ENCODE assay signal across 8 mouse cellular contexts in genomic region chr15:10485484-10486364, GRCm38 (mm10). TPM values are rescaled to one million over a fixed set of nuclear protein-coding genes. Genes with fewer than 3 reads are reported as not detected.
DNase-seq lines count a peak whose midpoint lies in the region; ATAC-seq lines count a peak whose summit lies in the region.

Gene Brix1 (minus strand): TSS chr15:10485947.
Gene Rad1 (plus strand): TSS chr15:10486018.

- peaks cover 27% of the 10 kb centered on the region for H3K4me1 ChIP-seq in hindbrain, embryonic 15.5 days (replicated peaks)

- no peaks in the 10 kb centered on the region for H3K27me3 ChIP-seq in hindbrain, embryonic 15.5 days

- WGBS in hindbrain, embryonic 15.5 days: under 1% methylated on average over 58 of the region's 58 CpGs

- no peaks in the 10 kb centered on the region for H3K9me3 ChIP-seq in hindbrain, embryonic 15.5 days

- DNase-seq in T-cell, adult 2 months (ENCODE audit: low spot score): peak; percentile 95
- DNase-seq in cerebellum, postnatal 36 days: peak; percentile 94 to 96
- peak; percentile 93 to 97 for DNase-seq in frontal cortex, postnatal 36 days (ENCODE audit: low spot score in 2 of 2)
- DNase-seq in left cerebral cortex, adult 11 months (ENCODE audit: low spot score): peak; percentile 95
- peak; percentile 94 to 95 for DNase-seq in lung, postnatal 4 days
- DNase-seq in retina, postnatal 7 days (ENCODE audit: low read depth, low spot score): peak; percentile 92
- DNase-seq in urinary bladder, adult 2 months (ENCODE audit: low spot score): peak; percentile 79

- peak within 1 kb of the TSS; percentile 80 for H3K4me2 ChIP-seq in hindbrain, embryonic 15.5 days

- peak within 1 kb of the TSS; percentile 71 for H3K9ac ChIP-seq in hindbrain, embryonic 15.5 days

- peak within 1 kb of the TSS; percentile 61 for H3K4me3 ChIP-seq in hindbrain, embryonic 15.5 days

- H3K36me3 ChIP-seq in hindbrain, embryonic 15.5 days: peaks cover 17% of the 10 kb centered on the region

- peak within 1 kb of the TSS; percentile 82 for H3K27ac ChIP-seq in hindbrain, embryonic 15.5 days (replicated peaks)

- peak; percentile 100 for ATAC-seq in hindbrain, embryonic 15.5 days (ENCODE audit: low FRiP score, low read depth)

RNA-seq across cellular contexts. Expression of gene Brix1, which starts in this region (rescaled TPM):
- polyA plus RNA-seq in hindbrain, embryonic 15.5 days (2015; fragmentation: Nextera tagmentation; extraction: Ambion mirVana): 45.0 and 50.1 TPM in 2 replicates
- polyA plus RNA-seq in urinary bladder, adult 2 months (2012; rRNA removed): 22.9 and 24.6 TPM in 2 replicates

RNA-seq across cellular contexts. Expression of gene Rad1, which starts in this region (rescaled TPM):
- 25.6 and 25.9 TPM in 2 replicates for polyA plus RNA-seq in hindbrain, embryonic 15.5 days (2015; fragmentation: Nextera tagmentation; extraction: Ambion mirVana)
- 15.4 and 20.9 TPM in 2 replicates for polyA plus RNA-seq in urinary bladder, adult 2 months (2012; rRNA removed)

Comparison
In these comparisons a context has a peak if more than half of its experiments do, and no peak if none do; other contexts are left out.
1. Peak in every context shown above with its lines: DNase-seq, ATAC-seq, H3K4me3 ChIP-seq and H3K27ac ChIP-seq.